Mouse (Mus musculus) embryonic fibroblast, embryonic 13.5 days (primary cell): ENCODE results near the gene Ttll2.
"Not testable (repeated sequence)": the region's sequence is repeated elsewhere in the genome, so short reads cannot be mapped to it uniquely, and the experiment has no call there.

Experiments used
- CTCF ChIP-seq: IDR thresholded peaks from 2 replicates; pipeline ENCODE4 v1.5.1; 2011; ENCODE audit warnings: mild to moderate bottlenecking, control low read depth, low read length, moderate library complexity, borderline replicate concordance; ENCODE audit not compliant: insufficient read depth
- POLR2A ChIP-seq: IDR thresholded peaks from 2 replicates; pipeline ENCODE4 v1.6.1; 2011; ENCODE audit warnings: low read depth, mild to moderate bottlenecking, control low read depth, low read length, moderate library complexity

DNA sequence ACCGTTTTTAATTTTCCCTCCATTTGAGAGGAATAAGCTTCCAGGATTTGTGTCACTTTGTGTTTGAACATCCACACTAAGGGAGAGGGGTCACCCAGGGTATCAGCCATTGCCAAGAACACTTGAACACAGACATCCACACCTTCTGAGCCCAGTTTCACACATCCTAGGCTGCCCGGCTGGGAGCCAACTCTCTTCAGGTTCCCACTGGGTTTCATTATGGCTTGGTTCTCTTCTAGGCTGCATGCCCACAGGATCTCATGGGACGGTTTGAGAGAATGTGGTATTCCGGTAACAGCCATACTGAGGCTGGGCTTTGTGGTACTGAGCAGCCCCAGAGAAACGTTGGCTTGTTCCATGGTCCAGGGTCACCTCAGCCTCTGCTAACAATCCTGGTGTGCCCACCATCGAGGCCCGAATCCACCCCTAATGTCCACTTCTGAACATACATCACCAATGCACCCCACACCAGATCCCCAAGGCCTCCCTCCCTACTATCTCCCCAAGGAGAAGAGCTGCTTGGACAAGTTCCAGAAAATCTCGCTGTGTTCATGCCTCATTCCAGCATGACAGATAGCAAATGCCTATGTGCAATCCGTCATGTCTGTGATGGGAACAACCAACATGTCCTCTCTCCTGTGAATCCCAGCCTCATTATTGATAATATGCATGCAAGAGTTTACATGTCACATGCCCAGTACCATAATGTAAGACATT lies 8.4 kb upstream of the Ttll2 start:
- not testable (repeated sequence) for TF ChIP-seq CTCF, POLR2A
